Mouse (Mus musculus) G1E (cell line): ENCODE results near the gene Hectd4. TPM values are rescaled to one million over a fixed set of nuclear protein-coding genes. Genes with fewer than 3 reads are reported as not detected.
"Not testable (repeated sequence)": the region's sequence is repeated elsewhere in the genome, so short reads cannot be mapped to it uniquely, and the experiment has no call there.

ENCODE experiments used
- ATAC-seq: 2 replicates; pipeline ENCODE4 v1.8.0; 2016; ENCODE audit warnings: mild to moderate bottlenecking; ENCODE audit not compliant: insufficient number of reproducible peaks, poor library complexity, low FRiP score, severe bottlenecking; ENCODE audit errors: extremely low read depth
- DNase-seq: peaks from one replicate; pipeline ENCODE4 v3.0.0; 2012; ENCODE audit warnings: low spot score
- H3K27me3 ChIP-seq: 2 replicates; pipeline ENCODE4 v1.6.1; 2012; ENCODE audit warnings: mild to moderate bottlenecking, low read length, inconsistent platforms; ENCODE audit not compliant: insufficient read depth
- H3K36me3 ChIP-seq: replicated peaks from 2 replicates; pipeline ENCODE3; 2012; ENCODE audit warnings: mild to moderate bottlenecking, inconsistent platforms
- H3K4me1 ChIP-seq: 2 replicates; pipeline ENCODE4 v1.6.1; 2012; ENCODE audit warnings: low read depth, low read length, inconsistent platforms, mixed read lengths; ENCODE audit not compliant: insufficient read depth
- H3K4me3 ChIP-seq: 2 replicates; pipeline ENCODE4 v1.5.1; 2012; ENCODE audit warnings: low read depth, mild to moderate bottlenecking, inconsistent platforms, low read length, moderate library complexity, mixed read lengths
- H3K9me3 ChIP-seq: replicated peaks from 2 replicates; pipeline ENCODE4 v1.6.1; 2012; ENCODE audit warnings: inconsistent platforms
- CTCF ChIP-seq: IDR thresholded peaks from 2 replicates; pipeline ENCODE4 v1.5.1; 2012; ENCODE audit warnings: low read depth, low read length, inconsistent platforms, mixed read lengths
- GATA1 ChIP-seq: IDR thresholded peaks from 2 replicates; pipeline ENCODE4 v1.6.1; 2012; ENCODE audit warnings: borderline replicate concordance, low read length, inconsistent platforms, mixed read lengths
- GATA2 ChIP-seq: IDR thresholded peaks from 2 replicates; pipeline ENCODE4 v1.6.1; 2012; ENCODE audit warnings: low read depth, low read length, inconsistent platforms, borderline replicate concordance
- POLR2AphosphoS5 ChIP-seq: IDR thresholded peaks from 2 replicates; pipeline ENCODE4 v1.6.1; 2012; ENCODE audit warnings: low read depth, low read length, inconsistent platforms; ENCODE audit not compliant: insufficient replicate concordance
- TAL1 ChIP-seq: conservative IDR thresholded peaks from 2 replicates; pipeline ENCODE4 v1.6.1; 2012; ENCODE audit warnings: low read depth, low read length, inconsistent platforms, mixed read lengths
- polyA plus RNA-seq: library from polyadenylated mRNA; stranded (reverse); fragments of >175 nt; gene quantifications from 2 replicates; pipeline ENCODE4 v1.2.3, GENCODE M21; 2012
- total RNA-seq, 2 experiments: library from RNA; stranded (forward) in 1 of 2; stranded (reverse) in 1 of 2; fragments of 200-1000 nt in 1 of 2; fragments of >200 nt in 1 of 2; fragmentation: Nextera tagmentation in 1 of 2; gene quantifications; 2 replicates each; pipeline ENCODE4 v1.2.3; 2014 to 2017

The Hectd4 gene
- total and polyA plus RNA-seq, 3 experiments, result 22.8 to 177 (median 22.8) TPM

DNA sequence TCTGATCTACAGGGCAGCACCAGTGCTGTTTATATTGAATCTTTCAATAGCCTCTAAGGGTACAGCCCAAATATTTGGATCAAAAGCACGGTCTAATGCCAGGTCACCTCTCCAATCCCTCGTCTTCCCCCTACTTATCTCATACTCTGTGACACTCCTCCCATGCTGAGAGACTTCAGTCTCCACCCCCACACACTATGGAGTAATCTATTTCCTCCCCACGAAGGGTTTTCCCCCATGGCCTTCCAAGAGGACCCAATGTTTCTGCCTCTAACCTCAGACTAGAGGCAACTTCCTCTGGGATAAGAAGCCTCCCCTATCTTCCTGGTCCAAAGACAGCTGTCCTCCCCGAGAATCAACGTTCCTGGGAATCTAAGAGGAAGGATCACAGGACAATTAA, 23.3 kb upstream of the Hectd4 start:
- no peaks in the 10 kb centered on the region for H3K36me3 ChIP-seq
- no peaks in the 10 kb centered on the region for H3K27me3 ChIP-seq
- no peak for TF ChIP-seq TAL1
- TF ChIP-seq GATA1, result no peak
- TF ChIP-seq GATA2, result no peak
- no peak for TF ChIP-seq CTCF
- no peak for TF ChIP-seq POLR2AphosphoS5
- DNase-seq, result no peak
- H3K4me3 ChIP-seq, result no peak overlapping the region
- no peaks in the 10 kb centered on the region for H3K9me3 ChIP-seq
- peaks cover 43% of the 10 kb centered on the region for H3K4me1 ChIP-seq
- no peak for ATAC-seq

DNA sequence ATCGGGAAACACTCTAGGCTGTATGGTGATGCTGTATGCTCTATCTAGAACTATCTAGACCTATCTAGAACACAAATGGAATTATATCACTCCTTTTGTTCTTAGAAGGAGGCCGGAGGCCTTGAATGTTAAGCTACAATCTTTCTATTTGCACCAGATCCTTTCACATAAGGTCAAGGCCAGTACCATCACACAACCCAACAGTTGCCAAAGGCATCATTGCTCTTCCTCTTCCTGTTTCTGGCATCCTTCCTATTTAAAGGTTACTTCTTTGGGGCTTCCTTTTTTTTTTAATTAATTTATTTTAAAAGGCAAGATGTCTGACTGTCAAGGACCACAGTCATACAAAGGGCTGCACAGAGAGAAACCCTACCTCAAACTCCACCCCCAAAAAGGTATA, 22.7 kb upstream of the Hectd4 start:
- no peaks in the 10 kb centered on the region for H3K9me3 ChIP-seq
- no peak overlapping the region for H3K4me3 ChIP-seq
- no peaks in the 10 kb centered on the region for H3K27me3 ChIP-seq
- no peak for DNase-seq
- peaks cover 41% of the 10 kb centered on the region for H3K4me1 ChIP-seq
- no peak for TF ChIP-seq GATA2
- TF ChIP-seq CTCF, result no peak
- TF ChIP-seq GATA1, result no peak
- TF ChIP-seq TAL1, result no peak
- no peak for TF ChIP-seq POLR2AphosphoS5
- no peaks in the 10 kb centered on the region for H3K36me3 ChIP-seq
- ATAC-seq, result no peak

DNA sequence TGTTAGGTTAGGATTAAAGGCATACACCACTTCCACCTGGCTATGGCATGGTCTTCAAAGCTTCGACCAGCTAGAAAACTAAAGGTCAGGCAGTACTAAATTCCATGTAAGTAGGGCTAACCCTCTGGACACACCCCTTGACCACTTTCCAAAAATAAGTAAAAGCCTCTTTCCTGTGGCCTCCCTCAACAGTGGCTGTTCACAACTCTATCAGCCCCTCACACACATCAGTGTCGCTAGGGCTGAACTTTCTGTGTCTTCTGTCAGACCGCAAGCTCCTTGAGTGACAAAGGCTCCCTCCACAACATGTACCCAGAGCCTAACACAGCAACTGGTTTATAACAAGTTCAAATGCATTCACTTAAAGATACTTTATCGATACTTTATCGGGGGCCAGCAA, 21.6 kb upstream of the Hectd4 start:
- no peaks in the 10 kb centered on the region for H3K9me3 ChIP-seq
- H3K4me3 ChIP-seq, result no peak overlapping the region
- DNase-seq (no peak), ATAC-seq (no peak)
- no peaks in the 10 kb centered on the region for H3K36me3 ChIP-seq
- no peaks in the 10 kb centered on the region for H3K27me3 ChIP-seq
- H3K4me1 ChIP-seq, result peaks cover 39% of the 10 kb centered on the region
- TF ChIP-seq CTCF (no peak), POLR2AphosphoS5 (no peak)

DNA sequence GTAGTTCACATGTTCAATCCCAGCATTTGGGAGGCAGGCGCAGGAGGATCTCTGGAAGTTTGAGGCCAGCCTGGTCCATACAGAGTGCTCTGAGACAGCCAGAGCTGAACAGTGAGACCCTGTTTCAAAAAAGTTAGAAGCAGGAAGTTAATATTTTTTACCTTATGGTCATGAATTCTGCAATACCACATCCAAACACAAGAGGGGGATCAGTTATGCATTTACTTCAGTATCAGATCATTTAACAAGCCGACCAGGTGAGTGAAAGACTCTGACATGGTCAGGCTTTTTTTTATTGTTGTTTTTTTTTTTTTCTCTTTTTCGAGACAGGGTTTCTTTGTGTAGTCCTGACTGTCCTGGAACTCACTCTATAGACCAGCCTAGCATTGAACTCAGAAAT, 18.3 kb upstream of the Hectd4 start:
- no peak overlapping the region for H3K4me3 ChIP-seq
- H3K9me3 ChIP-seq, result no peaks in the 10 kb centered on the region
- no peaks in the 10 kb centered on the region for H3K27me3 ChIP-seq
- H3K4me1 ChIP-seq, result peaks cover 42% of the 10 kb centered on the region
- H3K36me3 ChIP-seq, result peaks cover 18% of the 10 kb centered on the region
- TF ChIP-seq GATA1, result no peak
- peak; percentile 48 for TF ChIP-seq CTCF
- DNase-seq (no peak), ATAC-seq (0 out of 2 replicates have a peak, but pooled peaks have one; percentile 12)

DNA sequence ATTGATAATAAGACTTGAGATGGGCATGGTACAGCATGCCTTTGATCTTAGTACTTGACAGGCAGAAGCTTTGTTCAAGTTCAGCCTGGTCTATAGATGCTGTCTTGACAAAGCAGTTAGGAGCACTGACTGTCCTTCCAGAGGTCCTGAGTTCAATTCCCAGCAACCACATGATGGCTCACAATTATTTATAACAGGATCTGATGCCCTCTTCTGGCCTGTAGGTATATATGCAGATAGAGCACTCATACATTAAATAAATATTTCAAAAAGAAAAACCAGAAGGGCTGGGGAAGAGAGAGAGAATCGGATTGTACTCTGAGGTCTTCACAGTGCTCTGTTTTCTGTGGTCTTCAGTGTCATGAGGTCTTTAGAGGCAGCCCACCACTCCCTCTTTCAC, 17.6 kb upstream of the Hectd4 start:
- peaks cover 25% of the 10 kb centered on the region for H3K36me3 ChIP-seq
- no peak overlapping the region for H3K4me3 ChIP-seq
- H3K9me3 ChIP-seq, result no peaks in the 10 kb centered on the region
- no peaks in the 10 kb centered on the region for H3K27me3 ChIP-seq
- ATAC-seq, result no peak
- no peak for DNase-seq
- TF ChIP-seq GATA1 (no peak), CTCF (no peak), TAL1 (no peak)
- H3K4me1 ChIP-seq, result peaks cover 43% of the 10 kb centered on the region

DNA sequence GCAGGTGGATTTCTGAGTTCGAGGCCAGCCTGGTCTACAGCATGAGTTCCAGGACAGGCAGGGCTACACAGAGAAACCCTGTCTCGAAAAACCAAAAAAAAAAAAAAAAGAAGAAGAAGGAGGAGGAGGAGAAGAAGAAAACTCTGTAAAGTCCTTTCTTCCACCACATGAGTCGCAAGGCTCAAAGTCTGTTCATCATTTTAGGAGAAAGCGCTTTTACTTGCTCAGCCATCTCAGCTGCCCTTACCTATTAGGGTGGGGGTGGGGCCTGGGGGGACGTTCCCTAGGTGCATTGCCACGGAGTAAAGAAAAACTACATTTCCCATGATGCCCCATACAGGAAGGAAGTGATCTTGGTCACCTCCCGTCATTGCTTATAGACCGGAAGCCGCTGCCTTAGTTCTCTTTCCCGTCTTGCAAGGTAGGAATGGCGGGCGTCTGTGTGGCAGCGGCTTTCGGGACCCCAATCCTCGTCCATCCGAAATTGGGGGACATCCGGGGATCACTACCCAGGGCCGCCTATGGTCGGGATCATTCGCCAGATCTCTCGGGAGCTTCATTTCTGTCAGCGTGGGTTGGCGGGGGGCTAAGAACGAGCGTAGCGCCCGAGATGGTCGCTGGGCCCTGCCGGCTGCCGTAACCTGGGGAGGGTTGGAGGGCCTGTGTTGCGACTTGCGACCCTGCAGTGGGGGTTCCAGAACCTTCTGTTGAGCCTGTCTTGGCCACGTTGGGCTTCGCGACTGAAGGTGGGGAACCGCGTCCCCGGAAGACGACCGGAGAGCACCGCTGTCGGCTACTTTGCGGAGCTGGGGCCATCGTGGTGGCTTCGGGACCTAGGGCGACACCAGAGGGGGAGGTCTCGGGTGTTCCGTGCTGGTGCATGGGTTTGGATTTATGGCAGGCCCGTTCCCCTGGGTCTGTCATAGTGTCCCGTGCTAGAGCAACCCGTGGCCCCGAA, 15.6 kb upstream of the Hectd4 start, which contains the start of gene Rpl6:
Rpl6 (plus strand) TSS at position 350 of the 958 bp plus-strand sequence.
- TF ChIP-seq GATA2, result no peak
- TF ChIP-seq POLR2AphosphoS5, result no peak
- peaks cover 45% of the 10 kb centered on the region for H3K36me3 ChIP-seq
- peaks cover 44% of the 10 kb centered on the region for H3K4me1 ChIP-seq
- peak within 1 kb of the TSS; percentile 96 for H3K4me3 ChIP-seq
- DNase-seq (peak; percentile 71), ATAC-seq (peak; percentile 77)
- no peaks in the 10 kb centered on the region for H3K9me3 ChIP-seq
- H3K27me3 ChIP-seq, result no peaks in the 10 kb centered on the region

DNA sequence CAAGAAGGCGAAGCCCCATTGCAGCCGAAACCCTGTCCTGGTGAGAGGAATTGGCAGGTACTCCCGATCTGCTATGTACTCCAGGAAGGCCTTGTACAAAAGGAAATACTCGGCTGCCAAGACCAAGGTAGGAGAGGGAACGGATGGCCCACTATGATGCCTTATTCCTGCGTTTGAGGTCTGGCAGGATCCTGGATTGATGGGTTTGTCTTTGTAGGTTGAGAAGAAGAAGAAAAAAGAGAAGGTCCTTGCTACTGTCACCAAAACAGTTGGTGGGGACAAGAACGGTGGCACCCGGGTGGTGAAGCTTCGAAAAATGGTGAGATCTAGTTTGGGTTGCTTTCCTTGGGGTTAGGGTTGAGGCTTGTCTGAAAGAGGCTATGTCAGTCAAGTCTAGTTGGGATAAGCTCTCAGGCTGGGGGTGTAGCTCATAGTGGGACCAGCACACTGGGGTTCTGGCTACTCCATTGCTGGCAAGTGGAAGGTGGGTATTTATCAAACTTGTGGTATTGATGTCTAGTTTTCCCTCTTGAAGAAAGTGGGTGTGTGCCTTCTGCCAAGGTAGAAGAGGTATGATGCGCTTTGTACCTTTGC, 14.4 kb upstream of the Hectd4 start:
- Histone ChIP-seq H3K4me1 (peaks cover 52% of the 10 kb centered on the region), H3K4me3 (peak overlapping the region; percentile 96), H3K36me3 (peaks cover 57% of the 10 kb centered on the region)
- not testable (repeated sequence) for ATAC-seq, H3K27me3 ChIP-seq, H3K9me3 ChIP-seq, DNase-seq
